Mouse (Mus musculus) liver, embryonic 11.5 days (tissue): ENCODE results near the gene Olfr307. TPM values are rescaled to one million over a fixed set of nuclear protein-coding genes. Genes with fewer than 3 reads are reported as not detected.

Experiments used
- ATAC-seq: fragments of 200-750 bp; cut with Nextera tagmentation; replicated peaks from 2 replicates; pipeline ENCODE4 v1.8.0; 2017; ENCODE audit warnings: moderate number of reproducible peaks, mild to moderate bottlenecking, moderate TSS enrichment, moderate library complexity; ENCODE audit not compliant: low FRiP score
- DNase-seq: peaks from one replicate; pipeline ENCODE4 v3.0.0-alpha.2; 2017; ENCODE audit warnings: low spot score
- H3K27ac ChIP-seq: fragments of 300-500 bp; sonication (generic); 2 replicates; pipeline ENCODE4 v1.5.1; 2014; ENCODE audit warnings: mild to moderate bottlenecking, low read depth, low read length, control low read depth
- H3K27me3 ChIP-seq: fragments of 300-500 bp; sonication (generic); replicated peaks from 2 replicates; pipeline ENCODE4 v1.6.1; 2014; ENCODE audit warnings: low read length, mixed read lengths; ENCODE audit not compliant: control insufficient read depth, insufficient read depth
- H3K36me3 ChIP-seq: fragments of 300-500 bp; sonication (generic); 2 replicates; pipeline ENCODE4 v1.6.1; 2014; ENCODE audit warnings: mild to moderate bottlenecking, low read length, moderate library complexity, mixed read lengths; ENCODE audit not compliant: control insufficient read depth, insufficient read depth
- H3K4me1 ChIP-seq: fragments of 300-500 bp; sonication (generic); replicated peaks from 2 replicates; pipeline ENCODE4 v1.6.1; 2014; ENCODE audit warnings: low read length, mixed read lengths; ENCODE audit not compliant: control insufficient read depth, insufficient read depth
- H3K4me2 ChIP-seq: fragments of 300-500 bp; sonication (generic); 2 replicates; pipeline ENCODE4 v1.6.1; 2014; ENCODE audit warnings: mild to moderate bottlenecking, control low read depth, moderate library complexity
- H3K4me3 ChIP-seq: fragments of 300-500 bp; sonication (generic); 2 replicates; pipeline ENCODE4 v1.5.1; 2014; ENCODE audit warnings: low read depth, low read length, control low read depth
- H3K9ac ChIP-seq: fragments of 300-500 bp; sonication (generic); 2 replicates; pipeline ENCODE4 v1.6.1; 2014; ENCODE audit warnings: low read depth, low read length, control low read depth
- H3K9me3 ChIP-seq: fragments of 300-500 bp; sonication (generic); 2 replicates; pipeline ENCODE4 v1.6.1; 2016; ENCODE audit warnings: low read length, inconsistent platforms, mixed read lengths; ENCODE audit not compliant: control insufficient read depth
- WGBS: fragments of 180-500 bp; shearing (Covaris S2); extraction: QIAGEN DNeasy Blood & Tissue Kit; methylation state at CpG from one replicate; pipeline ENCODE4 v1.1.7; 2014; 5-methylcytosine and 5-hydroxymethylcytosine counted together
- microRNA-seq: library from miRNA; unstranded; fragments of <30 nt; microRNA quantifications from one replicate; pipeline ENCODE4, GENCODE M21; 2017; ENCODE audit warnings: borderline number of aligned reads
- polyA plus RNA-seq: library from polyadenylated mRNA; unstranded; fragments of >200 nt; fragmentation: Nextera tagmentation; extraction: Ambion mirVana; gene quantifications from 2 replicates; pipeline ENCODE4 v1.2.1, GENCODE M21; 2014

The Olfr307 gene
- polyA plus RNA-seq, 1 experiment from 2014 or later, result not detected

GRCm38 (mm10) chr7:86313608-86314007 lies 23.8 kb downstream of the Olfr307 start, which contains the start of gene Olfr309:
Gene Olfr309 (minus strand): TSS chr7:86313708.
- Histone ChIP-seq H3K4me1 (no peaks in the 10 kb centered on the region), H3K36me3 (no peaks in the 10 kb centered on the region), H3K4me3 (no peak within 1 kb of the TSS), H3K9ac (no peak within 1 kb of the TSS), H3K27me3 (no peaks in the 10 kb centered on the region), H3K27ac (no peak within 1 kb of the TSS), H3K9me3 (no peaks in the 10 kb centered on the region), H3K4me2 (no peak within 1 kb of the TSS)
- no peak for DNase-seq
- 65% methylated on average over 2 of the region's 2 CpGs for whole genome bisulfite sequencing
- no peak for ATAC-seq

Small RNAs within 50 kb of the gene (microRNA-seq; reads per million reads assigned to microRNA genes)
- gene Gm23192, result not detected

Other genes starting within 250 kb of the Olfr307 start
- gene Vmn2r75, start 165.8 kb downstream of the Olfr307 start, polyA plus RNA-seq, result not detected in 2 replicates
- gene Vmn2r76, start 91.3 kb downstream of the Olfr307 start, polyA plus RNA-seq, result not detected in 2 replicates
- gene Olfr310, start 60.4 kb downstream of the Olfr307 start, polyA plus RNA-seq, result not detected in 2 replicates
- not detected in 2 replicates for gene Olfr309, start 23.9 kb downstream of the Olfr307 start, polyA plus RNA-seq
- gene Olfr308, start 12.0 kb downstream of the Olfr307 start, polyA plus RNA-seq, result not detected in 2 replicates
- not detected in 2 replicates for gene Olfr305, start 29.3 kb upstream of the Olfr307 start, polyA plus RNA-seq
- gene Olfr304, start 49.1 kb upstream of the Olfr307 start, polyA plus RNA-seq, result not detected in 2 replicates
- not detected in 2 replicates for gene Olfr303, start 60.2 kb upstream of the Olfr307 start, polyA plus RNA-seq
- gene Olfr301, start 66.3 kb upstream of the Olfr307 start, polyA plus RNA-seq, result not detected in 2 replicates
- gene Olfr299, start 122.3 kb upstream of the Olfr307 start, polyA plus RNA-seq, result not detected in 2 replicates
- gene Olfr298, start 154.9 kb upstream of the Olfr307 start, polyA plus RNA-seq, result not detected in 2 replicates
- gene Olfr297, start 182.4 kb upstream of the Olfr307 start, polyA plus RNA-seq, result not detected in 2 replicates
- not detected in 2 replicates for gene Olfr295, start 246.3 kb upstream of the Olfr307 start, polyA plus RNA-seq